Mouse (Mus musculus) frontal cortex, postnatal 25 days (tissue): ENCODE measurements around the gene Myo6.
"Not testable (repeated sequence)": the region's sequence is repeated elsewhere in the genome, so short reads cannot be mapped to it uniquely, and the experiment has no call there.

Experiments used
- DNase-seq, 2 experiments: peaks; one replicate each; pipeline ENCODE4 v3.0.0; 2022; ENCODE audit warnings: low spot score in 2 of 2

Gene Myo6

DNA sequence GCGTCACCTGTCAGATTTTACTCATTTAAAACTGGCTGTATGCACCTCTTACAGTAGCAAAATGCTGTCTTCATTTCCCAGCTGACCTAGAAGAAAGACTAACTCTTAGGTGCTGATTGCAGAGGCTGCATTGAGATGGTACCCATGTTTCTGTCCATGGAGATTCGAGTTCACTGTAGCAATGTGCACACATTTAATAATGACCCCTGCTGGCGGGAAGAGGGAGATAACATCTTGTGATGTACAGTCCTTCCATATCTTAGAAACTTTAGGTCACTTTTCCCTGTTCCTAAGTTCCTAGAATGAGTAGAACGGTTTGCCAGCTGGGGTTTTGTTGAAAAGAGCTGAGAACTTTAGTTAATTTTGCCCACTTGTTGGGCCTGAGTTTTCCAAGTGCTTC is 138.7 kb downstream of the Myo6 start:
- DNase-seq: no peak

DNA sequence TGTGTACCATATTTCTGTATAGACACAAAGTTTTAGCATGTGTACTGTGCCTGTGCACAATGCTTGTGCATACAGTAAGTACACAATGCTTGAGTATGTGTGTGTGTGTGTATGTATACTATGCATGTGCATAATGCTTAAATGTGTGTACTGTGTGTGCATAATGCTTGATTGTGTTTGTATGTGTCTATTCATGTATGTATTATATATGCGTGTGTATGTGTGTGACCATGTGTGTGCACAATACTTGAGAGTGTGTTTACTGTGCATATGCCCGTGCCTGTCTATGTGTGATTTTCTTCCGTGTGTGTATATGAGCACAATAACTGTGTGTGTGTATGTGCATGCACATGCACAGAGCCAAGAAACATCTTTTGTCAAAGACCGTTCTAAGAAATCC is 141.6 kb downstream of the Myo6 start:
- DNase-seq: no peak

DNA sequence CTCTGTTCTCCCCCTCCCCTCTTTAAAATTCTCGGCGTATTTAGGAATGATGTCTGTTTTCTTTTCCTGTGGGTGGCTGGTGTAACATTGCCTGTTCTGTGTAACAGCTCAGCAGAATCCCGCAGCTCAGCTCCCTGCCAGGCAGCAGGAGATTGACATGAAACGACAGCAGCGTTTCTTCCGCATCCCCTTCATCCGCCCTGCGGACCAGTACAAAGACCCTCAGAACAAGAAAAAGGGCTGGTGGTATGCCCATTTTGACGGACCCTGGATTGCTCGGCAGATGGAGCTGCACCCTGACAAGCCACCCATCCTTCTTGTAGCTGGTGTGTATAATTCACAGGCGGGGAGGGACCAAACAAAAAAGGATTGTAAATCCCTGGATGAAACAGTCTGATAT is 142.0 kb downstream of the Myo6 start:
- DNase-seq: no peak

DNA sequence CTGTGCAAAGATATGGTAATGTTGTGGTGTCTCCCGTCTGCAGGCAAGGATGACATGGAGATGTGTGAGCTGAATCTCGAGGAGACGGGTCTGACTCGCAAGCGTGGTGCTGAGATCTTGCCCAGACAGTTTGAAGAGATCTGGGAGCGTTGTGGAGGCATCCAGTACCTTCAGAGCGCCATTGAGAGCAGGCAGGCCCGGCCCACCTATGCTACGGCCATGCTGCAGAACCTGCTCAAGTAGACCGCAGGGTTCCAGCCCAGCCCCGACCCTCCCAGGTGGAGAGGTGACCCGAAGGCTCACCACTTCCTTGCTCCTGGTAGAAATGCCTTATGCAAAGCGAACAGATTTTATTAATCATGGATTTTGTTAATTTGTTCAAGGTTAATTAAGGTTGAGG is 142.8 kb downstream of the Myo6 start:
- DNase-seq: no peak

DNA sequence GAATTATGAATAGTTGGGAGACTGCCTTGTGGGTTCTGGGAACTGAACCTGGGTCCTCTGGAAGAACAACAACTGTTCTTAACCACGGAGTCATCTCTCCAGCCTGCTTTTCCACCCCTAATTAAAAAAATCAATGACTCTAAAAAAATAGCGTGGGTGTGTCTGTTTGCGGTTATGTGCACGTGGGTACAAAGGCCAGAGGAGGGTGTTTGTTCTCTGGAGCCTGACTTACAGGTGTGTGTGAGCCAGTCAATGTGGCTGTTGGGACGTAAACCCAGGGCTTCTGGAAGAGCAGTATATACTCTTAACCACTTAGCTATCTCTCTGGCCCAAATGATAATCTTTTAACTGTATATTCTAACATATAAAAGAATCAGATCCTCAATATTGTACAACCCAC is 148.8 kb downstream of the Myo6 start:
- DNase-seq: no peak

DNA sequence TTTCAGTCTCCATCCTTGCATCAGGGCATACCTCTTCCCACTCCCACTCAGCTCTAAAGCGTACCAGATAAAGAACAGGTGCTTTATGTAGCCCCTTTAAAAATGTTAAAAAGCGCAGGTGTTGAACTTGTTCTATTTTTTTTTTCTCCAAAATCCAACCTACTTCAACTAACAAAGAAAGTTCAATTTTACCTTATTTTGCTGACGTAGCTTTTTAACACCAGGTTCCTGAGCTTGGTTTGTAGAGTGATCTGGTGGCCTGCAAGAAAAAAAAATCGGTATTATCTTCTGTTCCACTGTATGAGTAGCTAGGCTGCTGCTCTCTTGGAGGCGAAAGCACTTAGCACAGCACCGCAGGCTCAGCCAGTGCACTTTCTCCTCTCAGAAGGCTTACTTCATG is 151.1 kb downstream of the Myo6 start:
- no peak for DNase-seq

DNA sequence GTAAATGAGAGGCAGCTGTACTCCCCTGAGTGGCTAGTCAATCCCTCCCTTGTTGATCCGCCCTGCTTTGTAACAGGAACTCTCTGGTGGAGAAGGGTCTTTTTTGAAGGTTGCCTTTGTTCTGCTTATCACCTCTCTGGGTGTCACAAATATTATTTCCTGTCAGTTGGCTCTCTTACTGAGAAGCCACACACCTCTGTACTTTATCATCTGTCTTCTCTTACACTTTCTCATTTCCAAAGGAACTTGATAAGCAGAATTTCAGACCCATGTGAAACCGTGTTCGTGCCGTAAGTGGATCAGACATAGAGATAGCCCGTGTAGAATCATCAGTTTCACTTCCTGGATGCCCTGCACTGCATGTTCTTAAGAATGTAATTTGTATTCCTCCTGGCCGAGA is 153.2 kb downstream of the Myo6 start:
- DNase-seq: no peak

DNA sequence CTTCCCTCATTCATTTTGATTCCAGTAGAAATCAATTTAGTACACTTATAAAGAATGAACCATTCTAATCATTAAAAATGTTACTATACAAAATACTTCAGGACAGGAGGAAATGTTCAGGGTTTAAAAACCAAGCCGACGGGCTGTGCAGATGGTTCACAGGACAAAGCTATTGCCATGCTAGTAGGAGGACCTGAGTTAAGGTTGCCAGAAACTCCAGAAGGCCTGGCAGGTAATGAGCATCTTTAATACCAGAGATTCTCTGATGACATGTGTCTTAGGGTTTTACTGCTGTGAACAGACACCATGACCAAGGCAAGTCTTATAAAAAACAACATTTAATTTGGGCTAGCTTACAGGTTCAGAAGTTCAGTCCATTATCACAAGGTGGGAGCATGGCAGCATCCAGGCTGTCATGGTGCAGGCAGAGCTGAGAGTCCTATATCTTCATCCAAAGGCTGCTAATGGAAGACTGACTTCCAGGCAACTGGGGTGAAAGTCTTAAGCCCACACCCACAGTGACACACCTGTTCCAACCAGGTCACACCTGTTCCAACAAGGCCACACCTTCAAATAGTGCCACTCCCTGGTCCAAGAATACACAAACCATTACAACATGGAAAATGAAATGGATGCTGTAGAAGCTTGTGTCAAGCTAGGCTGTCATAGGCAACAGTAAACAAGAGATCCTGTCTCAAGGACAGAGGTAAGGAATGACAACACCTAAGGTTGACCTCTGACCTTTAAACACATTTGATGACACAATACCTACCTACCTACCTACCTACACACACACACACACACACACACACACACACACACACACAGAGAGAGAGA is 156.4 kb downstream of the Myo6 start:
- not testable (repeated sequence) for DNase-seq

DNA sequence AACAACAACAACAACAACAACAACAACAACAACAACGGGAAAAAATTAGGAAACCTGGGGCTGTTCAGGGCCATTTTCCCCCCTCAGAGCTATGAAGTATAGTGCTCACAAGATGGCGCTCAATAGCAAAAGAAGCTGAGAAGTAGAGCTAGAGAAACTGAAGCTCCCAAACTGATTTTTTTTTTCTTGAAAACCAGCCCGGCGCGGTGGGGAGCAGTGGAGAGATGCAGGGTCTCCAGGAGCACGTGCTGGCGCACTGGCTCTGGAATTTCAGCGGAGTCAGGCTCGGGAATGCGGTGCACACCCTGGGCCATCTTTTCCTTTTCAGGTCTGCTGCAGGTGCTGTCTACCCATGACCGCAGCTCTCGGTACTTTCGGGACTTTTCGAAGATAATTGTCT is 167.3 kb downstream of the Myo6 start:
- DNase-seq: peak; percentile 12 to 26

DNA sequence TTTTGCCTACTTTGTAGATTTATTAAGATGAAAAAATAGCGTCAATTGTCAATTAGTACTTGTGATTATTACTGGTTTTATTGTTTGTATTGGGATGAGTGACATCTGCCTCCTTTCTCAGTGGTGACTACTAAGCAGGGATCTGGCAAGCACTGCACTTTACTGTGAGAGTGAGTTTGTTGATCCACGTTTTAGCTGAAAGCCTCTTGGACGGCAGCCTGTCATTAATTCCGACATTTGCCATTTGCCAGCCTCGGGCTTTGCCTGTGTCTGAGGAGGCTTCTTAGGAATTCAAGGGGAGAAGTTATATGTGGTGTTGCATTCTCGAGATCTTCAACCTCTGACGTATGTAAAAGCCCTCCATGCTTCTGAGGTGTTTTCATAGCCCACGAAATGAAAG is 168.6 kb downstream of the Myo6 start:
- DNase-seq: no peak

DNA sequence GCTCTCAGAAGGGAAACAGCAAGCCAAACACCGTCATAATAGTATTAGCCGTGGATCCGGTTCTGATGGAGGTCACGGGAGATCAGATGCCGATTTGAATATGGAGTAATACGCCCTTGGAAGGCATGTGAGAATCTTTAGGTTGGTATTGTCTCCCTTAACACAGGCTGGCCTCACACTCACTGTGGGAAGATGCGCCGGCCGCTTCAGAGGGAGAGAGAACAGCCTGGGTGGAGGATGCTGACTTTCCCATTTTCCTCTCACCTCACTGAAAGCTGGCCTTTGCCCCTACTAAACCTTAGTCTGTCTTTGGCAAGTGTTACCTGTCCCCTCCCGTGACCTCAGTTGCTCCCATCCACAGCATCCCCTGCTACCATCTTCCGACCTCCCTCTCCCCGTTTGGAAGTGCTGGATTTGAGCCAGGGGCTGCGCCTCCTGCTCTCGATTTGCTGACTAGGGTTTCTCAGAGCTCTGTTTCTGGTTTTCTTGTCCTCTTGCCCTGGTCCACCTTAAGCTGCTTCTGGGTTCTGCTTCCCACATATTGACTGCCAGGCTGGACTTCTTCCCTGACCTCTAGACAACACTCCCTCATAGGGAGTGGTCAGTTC is 169.3 kb downstream of the Myo6 start:
- no peak for DNase-seq

DNA sequence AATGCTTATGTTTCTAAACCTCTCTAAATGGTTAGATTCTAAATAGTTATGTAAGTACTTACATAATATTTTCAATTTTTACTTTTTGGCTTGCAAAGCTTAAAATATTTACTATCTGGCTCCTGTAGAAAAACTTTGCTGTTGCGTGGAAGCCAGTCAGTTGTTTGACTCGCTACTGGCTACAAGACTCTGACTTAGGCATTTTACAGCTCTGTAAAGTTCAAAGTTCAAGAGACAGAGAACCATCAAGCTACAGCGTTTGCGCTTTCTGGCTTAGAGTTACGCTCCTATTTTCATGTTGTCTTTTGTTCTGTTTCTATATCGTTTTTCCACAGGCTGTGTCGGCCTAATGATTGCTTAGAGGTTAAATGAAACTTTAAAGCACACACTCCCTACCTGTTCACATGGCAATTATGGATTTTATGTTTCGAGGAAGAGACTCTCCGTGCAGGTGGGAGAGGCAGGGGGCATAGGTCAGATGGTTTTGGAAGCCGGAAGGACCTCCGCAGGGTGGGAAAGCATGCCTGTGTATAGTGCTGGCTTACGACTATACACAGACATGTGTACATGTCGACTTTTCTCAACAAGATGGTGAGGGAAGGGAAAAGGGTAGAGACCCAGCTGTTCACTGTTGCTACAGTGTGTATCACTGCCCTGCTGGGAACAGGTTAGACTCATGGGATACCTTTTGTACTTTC is 171.0 kb downstream of the Myo6 start:
- DNase-seq: no peak

DNA sequence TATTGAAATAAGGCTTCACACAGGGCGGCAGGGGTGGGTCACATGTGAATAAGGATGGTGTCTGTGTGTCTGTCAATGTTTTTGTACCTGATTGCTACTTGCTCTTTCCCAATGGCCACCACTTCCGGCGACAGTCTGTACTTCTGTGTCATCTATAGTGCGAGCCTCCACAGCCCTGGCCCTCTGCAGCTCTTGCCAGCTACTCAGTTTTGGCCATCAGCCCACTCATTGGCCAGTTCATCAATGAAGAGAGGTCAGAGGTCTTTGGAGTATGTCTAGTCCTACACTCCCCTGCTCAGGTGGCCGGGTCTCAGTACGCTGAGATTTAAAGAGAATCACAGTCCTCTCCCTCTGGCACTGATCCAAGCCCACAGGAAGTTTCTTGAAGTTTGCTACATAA is 173.2 kb downstream of the Myo6 start:
- no peak for DNase-seq

DNA sequence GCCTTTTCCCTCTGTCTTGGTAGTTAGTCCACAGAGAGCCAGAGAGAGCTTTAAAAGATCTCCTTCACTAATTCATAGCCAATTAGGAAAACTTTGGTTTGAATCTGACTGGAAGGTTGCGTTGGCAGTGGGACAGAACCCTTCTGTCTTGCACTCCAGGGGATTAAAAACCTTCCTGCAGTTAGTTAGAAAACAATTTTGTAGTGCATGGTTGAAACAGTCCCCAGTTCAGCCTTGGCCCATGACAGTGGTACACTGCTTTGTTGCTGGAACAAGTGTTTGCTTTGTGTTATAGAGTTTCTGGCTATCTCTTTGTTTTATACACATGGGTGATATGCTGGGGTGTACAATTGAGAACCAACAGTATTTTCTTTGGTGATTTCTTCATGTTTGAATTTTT is 176.1 kb downstream of the Myo6 start:
- DNase-seq: no peak

DNA sequence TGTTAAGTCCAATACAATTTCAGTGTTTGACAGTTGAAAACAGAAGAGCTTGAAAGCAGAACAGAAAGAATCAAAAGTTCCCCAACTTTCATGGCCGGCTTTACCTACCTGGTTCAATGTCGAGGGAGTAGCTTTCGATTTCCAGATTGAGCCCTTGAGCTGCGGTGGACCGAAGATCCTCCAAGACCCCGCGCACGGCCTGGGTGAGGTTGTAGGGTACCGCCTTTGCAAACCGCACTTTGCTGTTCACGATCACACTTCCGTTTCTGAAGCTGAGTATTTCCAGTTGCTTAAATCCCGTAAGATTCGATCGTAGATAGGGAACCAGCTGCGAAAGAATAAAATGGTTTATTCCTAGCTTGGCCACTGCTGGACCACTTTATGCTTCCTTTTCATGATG is 176.9 kb downstream of the Myo6 start:
- DNase-seq: no peak

DNA sequence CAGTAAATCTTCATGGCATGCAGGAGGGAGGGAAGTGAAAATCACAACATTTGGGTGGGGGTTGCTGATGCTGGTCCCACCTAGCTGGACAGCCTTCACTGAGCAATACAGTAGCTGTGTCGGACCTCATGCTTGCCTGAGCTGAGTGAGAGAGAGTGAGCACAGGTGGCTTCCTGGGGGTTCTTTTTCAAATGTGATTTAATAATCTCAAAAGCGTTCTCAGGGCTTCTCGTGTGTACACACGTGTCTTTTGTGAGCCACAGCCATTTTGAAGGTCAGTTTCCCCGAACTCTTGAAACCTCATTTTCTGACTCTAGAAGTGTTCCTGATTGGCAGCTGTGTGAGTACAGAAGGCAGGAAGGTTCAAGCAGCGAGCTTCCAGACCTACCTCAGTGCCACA is 177.7 kb downstream of the Myo6 start:
- DNase-seq: no peak

DNA sequence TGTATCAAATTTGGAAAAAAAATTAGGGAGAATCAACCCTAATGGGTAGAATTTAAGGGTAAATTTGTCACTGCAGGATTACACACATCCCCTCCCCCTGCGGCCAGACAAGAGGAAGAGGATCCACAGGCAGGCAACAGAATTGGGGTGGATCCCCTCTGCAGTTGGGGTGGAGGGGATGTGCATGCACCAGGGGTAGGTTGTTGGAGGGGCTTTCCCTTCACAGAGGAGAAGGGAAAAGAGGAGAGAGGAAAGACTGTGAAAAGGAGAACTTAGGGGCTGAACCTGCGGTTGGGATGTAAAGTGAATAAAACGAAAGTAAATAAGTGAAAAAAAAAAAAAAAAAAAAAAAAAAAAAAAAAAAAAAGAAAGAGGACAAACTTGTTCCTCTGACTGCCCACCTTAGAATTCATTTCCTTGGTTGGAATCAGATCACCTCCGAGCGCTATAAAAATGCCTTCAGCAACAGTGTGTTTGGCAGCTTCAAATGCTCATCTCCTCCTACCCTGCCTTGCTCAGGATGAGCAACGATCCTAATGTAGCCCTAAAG is 179.7 kb downstream of the Myo6 start:
- no peak for DNase-seq

DNA sequence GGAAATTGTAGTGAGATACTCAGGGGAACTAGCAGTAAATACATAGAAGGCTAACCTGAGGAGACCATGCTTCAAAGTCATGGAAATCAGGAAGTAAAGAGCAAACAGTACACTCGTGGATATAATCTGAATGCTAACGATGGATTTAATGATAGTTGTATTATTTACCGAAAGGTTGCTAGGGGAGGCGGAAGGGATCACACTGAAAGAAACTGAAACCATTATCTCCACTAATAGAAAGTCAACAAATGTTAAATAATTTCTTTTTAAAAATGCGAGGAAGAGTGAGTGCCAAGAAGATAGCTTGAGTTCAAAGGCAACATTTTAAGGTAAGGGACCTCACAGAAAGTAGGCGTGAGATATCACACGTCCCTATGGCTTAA is 186.5 kb downstream of the Myo6 start:
- no peak for DNase-seq

DNA sequence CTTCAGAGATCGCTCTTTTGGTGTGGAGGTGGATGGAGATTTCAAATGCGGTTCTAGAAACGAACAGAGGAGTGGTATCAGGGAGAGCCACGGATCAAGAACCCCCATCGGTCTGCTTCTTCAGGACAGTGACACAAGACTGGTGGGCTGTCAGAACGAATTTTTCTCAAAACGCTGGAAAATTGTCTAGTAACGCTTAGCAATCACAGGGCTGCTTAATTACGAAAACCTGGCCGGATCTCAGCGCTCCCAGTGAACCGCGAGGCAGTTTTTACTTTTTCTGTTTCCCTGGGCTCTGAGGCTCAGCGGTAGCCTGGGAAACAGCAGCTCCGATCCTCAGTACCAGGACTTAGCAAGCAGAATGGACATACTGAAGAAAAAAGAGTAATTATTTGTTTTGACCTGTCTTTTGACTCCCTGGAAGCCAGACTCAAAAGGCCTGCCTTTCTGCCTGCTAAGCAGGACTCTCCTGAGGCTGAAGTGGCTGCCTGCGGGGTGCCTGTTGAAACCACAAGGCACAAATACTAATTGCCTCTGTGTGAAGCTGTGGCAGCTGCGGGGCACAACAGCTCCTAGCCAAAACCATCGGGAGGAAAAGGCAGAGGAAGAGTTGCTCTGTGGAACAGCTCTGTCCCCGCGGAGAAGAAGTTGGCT is 187.0 kb downstream of the Myo6 start:
- DNase-seq: no peak

DNA sequence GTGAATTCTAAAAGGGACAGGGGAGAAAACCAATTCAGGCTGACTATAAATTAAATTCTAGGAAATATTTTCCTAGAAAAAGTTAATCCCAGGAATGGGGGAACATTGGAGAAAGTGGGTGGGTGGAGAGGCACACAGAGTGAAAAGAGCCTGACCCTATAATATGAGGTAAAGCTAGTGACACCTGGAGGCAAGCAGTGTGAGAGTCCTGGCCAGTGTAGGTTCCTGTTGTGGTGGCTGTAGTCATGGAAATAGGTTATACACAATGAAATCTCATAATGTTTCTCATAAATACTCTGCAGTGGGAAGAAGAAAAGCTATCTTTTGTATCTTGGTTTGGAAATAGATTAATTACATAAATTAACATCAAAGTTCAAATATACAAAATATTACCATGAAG is 195.2 kb downstream of the Myo6 start:
- no peak for DNase-seq
